Mouse (Mus musculus) cerebellum, adult 9-10 months (tissue): ENCODE results near the gene Aco2.
"Not testable (repeated sequence)": the region's sequence is repeated elsewhere in the genome, so short reads cannot be mapped to it uniquely, and the experiment has no call there.

ENCODE experiments used
- DNase-seq: peaks from one replicate; pipeline ENCODE4 v3.0.0; 2022

Gene Aco2

DNA sequence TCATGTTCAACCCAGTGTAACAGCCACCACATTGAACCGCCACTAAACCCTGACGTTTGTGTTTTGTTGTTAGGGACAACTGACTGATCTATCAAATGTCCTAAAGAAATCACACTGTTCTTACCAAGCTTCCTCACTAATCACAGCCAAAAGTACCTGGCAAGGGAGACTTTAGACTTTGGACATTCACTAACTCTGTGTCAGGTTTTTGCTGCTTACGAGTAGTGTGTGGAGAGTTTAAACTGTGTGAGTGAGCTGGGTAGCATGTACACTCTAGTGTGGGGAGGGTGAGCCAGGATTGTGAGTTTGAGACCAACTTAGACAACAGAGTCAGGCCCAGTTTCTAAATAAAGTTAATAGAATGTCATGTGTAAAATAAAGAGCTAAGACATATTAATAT, 10.2 kb downstream of the Aco2 start:
- DNase-seq, result no peak

DNA sequence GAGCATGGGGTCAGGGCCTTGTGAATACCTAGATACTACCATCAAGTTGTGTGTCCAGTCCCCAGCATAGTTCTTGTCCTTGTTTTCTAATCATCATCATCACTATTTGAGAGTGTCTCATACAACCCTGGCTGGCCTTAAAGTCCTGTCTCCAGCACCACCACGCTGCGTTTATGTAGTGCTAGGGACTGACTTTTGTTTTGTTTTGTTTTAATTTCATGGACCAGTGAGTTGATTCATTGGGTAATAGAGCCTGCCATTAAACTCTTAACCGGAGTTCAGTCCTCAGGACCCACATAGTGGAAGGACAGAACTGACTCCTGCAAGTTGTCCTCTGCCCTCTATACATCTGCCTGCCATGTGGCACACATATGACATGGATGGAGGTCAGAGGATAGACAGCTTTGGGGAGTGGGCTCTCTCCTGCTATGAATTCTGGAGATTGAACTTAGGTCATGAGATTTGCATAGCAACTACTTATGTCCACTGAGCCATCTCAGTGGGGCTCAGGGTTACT, 13.4 kb downstream of the Aco2 start:
- no peak for DNase-seq

DNA sequence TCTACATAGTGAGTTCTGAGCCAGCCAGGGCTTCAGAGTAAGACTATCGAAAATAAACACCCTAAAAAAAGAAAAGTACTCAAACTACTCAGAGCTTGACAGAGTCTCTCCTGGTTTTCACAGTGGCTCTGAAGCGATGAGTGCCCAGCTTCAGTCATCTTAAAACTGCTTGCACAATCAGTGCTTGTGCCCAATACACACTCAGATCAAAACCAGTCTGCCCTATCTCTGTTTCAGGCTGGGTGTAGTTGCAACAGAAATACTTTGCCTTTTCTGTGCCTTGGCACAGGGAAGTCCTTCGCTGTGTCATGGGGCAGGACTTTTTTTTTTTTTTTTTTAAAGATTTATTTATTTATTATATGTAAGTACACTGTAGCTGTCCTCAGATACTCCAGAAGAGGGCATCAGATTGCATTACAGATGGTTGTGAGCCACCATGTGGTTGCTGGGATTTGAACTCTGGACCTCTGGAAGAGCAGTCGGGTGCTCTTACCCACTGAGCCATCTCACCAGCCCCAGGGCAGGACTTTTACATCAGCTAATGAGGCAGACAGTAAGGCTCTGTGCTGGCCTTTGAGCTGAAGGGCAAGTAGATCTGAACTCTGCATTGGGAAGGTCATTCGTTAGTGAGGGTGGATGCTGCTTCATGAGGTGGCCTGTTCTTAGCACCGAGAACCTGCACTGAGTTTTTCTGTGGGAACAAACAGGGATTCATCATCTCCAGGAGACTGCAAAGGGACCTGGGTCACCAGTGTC, 14.9 kb downstream of the Aco2 start:
- DNase-seq, result no peak

DNA sequence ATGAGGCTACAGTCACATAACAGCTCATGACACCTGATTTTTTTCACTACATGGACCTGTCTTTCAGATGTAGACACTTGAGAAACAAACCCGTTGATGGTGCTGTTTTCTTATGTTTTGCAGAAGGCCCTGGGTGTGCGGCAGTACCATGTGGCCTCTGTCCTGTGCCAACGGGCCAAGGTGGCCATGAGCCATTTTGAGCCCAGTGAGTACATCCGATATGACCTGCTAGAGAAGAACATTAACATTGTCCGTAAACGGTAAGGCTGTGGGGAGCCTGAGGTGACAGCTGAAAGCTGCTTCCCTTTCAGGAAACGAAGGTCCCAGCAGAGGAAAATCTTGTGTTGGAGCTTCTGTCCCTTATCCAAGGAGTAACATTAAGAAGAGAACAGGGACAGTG, 17.1 kb downstream of the Aco2 start:
- peak; percentile 80 for DNase-seq

DNA sequence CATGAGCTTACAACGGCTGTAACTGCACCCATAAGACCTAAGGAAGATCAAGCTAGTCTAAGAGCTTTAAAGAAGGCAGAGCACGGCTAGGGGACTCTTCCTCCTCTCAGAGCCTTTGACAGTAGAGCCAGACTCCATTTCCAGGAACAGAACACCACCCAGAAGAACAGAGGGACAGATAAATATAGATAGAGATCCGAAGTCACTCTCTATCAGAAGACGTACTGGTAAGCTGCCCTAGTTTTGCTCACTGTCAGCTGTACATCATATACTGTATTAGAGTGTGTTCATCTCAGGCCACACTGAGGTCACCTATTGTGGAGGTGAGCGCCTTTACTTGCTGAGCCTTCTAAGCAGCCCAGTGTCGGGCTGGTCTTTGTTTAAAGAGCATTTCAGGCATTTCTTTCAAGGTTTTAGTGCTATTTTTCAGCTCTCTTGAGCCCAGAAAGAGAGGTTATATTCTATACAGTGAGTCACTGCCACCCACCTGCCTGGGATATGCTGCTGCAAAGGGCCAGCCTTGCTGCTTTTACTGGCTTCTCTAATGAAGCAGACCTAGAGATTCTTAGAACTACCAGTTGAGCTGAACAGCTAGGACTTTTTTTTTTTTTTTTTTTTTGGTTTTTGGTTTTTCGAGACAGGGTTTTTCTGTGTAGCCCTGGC, 19.2 kb downstream of the Aco2 start:
- DNase-seq, result no peak

DNA sequence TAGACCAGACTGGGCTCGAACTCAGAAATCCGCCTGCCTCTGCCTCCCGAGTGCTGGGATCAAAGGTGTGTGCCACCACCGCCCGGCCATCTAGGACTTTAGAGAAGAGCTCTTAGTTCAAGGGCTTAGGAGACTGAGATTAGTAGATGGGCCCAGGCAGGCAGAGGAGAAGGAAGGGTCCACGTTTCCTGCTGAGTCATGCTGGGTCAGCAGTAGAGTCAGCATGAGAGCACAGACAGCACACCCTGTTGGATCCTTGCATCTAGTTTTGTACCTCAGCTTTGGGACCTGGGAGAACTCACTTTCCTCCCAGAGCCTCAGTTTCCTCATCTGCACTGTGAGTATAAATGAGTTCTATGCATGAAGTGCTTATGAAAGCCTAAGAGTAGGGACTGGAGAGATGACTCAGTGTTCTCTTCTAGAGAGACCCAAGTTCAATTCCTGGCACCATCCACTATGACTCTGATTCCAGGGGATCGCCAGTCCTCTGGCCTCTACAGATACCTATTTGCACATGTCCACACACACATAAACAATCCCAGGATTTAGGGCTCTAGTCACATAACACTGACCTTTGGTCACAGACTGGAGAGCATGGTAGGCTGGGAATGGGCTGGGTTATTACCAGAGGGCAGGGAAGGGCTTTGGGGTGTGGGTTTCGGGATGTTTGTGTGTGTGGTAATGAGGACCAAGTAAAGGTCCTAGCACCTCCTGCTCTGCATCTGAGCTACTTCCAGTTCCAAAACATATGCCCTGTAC, 19.9 kb downstream of the Aco2 start:
- DNase-seq, result no peak

DNA sequence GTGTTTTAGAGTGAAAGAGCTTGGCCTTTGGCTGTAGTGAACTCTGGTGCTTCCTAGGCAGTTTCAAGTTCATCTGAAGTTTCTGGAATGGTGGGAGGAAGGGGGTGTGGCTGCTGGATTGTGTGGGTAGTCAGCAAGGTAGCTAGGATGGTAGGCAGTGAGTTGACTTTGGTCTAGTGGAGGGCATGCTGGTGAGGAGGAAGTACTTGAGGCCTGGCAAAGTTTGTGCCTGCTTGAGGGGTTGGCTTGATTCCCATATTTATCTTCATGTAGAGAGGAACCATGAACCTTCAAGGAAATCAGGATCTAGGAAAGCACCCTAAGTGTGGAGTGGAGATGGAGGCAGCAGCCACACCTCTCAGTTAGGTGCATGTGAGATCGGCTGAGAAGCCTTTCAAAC, 21.9 kb downstream of the Aco2 start:
- DNase-seq, result no peak

DNA sequence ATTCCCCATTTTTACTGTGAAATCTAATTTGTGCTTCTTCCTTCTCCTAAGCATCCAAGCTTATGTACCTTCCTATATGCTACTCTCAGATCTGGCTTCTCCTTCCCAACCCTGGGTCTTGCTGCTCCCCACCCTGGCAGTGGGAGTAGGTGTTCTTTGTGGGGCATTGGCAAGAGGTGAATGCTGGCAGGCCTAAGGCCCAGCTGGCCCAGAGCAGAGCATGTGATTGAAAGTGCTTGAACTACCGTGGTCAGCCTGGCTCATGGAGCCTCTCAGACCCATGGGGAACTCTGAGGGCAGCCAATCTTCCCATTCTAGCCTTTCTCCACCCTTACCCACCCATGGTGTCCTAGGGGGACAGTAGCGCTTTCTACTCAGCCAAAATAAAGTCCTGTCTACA, 24.3 kb downstream of the Aco2 start:
- DNase-seq, result no peak

DNA sequence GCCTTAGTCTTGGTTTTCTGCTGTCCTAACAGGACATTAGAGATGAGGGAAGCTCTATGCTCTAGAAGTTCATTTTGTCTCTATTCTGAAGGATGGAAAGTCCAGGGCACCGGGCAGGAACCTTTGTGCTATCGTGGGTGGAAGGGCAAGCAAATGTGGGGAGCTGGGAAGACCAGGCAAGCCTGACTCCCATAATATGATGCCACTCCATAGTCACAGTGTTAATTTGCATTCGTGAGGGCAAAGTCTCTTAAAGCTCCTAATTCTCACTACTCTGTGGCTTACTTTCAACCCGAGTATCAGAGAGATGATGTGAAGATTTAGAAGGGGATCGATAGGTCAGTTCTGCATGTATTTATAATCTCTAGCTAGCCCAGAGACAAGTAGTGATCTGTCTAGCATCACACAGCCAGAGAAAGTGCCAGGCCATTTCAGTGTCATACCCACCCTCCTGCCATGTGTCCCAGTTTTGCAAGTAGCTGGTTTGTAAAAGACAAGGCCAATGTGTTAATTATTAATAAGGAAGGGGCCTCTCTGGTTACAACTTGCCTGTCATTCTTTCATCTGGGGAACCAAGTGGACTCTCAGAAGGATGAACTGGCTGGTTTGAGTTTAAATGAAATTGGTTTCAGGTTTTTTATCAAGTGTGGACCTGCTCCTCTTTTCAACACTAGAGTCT, 25.6 kb downstream of the Aco2 start:
- no peak for DNase-seq

DNA sequence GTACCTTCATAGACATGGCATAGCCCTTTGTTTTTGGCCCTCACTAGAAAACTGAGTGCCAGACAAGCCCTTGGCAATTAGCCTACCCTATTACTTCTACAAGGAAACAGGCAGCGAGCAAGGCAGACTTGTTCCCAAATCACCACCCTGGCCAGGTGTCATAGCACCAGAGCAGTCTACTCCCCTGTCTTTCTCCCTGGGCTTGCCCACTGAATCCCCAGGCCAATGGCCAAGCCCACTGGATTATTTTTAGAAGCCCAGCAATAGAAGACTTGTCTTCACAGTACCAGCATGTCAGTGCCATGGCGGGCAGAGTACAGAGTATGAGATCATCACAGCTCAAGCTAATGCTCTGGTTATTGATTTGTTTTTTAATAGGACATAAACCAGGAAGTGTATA, 26.6 kb downstream of the Aco2 start:
- peak; percentile 73 for DNase-seq

DNA sequence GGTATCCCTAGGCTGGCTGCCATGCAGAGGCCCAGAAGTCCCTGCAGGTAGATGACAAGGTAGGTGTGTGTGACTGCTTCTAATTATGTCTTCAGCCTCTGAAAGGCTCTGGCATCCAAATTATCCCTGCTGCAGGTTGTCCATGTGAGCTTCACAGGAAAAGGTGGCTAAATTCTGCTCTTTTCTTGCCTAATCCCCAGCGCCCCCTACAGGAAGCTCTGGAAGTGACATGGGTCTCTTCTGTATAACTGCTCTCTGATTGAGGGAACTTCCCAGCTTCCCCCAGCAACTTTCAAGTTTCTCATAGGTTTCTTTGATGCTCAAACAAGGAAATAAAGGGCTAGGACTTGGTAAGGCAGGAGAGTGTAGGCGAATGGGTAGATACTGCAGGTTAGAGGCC, 32.8 kb downstream of the Aco2 start:
- DNase-seq, result peak; percentile 81

DNA sequence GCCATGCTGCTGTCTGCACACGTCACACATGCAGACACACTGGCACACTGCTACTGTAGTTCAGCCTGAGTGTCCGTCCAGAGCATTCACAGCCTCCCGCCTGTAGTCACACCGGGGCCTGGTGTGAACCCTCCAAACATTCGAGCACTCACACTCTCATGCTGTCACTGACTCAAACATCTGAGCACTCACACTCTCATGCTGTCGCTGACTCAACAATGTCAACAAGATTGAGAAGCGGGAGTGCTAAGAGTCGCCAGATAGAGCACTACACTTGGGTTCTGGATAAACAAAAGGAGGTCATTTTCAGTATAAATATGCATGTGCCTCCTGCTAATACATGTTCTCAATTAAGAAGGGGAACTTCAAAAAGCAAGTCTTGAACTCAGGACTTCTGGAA, 35.8 kb downstream of the Aco2 start:
- no peak for DNase-seq

DNA sequence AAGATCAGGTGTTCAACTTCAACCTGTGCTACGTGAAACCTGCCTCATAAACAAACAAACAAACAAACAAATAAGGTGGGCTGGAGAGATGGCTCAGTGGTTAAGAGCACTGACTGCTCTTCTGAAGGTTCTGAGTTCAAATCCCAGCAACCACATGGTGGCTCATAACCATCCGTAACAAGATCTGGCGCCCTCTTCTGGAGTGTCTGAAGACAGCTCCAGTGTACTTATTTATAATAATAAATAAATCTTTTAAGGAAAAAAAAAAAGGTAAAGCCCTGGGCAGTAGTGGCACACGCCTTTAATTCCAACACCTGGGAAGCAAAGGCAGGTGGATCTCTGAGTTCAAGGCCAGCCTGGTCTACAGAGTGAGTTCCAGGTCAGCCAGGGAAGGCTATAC, 36.7 kb downstream of the Aco2 start:
- DNase-seq, result not testable (repeated sequence)

DNA sequence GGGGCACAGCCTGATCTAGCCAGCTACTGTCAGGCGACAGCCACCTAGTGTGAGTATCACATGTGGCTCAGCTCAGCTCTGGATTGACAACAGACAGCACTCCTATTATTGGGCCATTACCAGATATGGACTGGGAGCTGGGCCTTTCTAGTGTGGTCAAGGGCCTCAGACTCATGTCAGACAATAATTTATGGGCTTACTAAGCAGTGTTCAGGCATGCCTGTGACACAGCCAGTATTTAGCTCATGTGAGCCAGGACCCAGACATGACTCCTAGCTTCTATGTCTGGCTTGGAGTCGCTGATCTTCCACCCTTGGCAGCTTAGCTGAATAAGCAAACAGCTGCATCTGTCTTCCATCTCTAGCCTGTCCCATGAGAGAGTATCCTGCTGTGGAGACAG, 40.4 kb downstream of the Aco2 start:
- no peak for DNase-seq

DNA sequence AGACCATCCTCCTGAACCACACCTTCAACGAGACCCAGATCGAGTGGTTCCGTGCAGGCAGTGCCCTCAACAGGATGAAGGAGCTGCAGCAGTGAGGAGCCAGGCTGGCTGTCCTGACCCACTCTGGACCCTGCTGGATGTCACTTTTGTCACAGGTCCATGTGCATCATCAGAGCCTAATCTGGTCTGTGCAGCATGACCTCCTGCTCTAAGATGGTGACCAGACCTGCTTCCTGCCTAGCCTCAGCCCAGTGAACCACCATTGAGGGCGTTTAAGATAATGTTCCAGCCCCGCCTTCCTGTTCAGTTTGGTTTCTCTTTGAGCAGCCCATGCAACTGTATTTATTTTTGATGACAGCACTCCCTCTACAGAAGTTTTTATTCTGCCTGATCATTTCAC, 42.6 kb downstream of the Aco2 start:
- DNase-seq, result no peak

DNA sequence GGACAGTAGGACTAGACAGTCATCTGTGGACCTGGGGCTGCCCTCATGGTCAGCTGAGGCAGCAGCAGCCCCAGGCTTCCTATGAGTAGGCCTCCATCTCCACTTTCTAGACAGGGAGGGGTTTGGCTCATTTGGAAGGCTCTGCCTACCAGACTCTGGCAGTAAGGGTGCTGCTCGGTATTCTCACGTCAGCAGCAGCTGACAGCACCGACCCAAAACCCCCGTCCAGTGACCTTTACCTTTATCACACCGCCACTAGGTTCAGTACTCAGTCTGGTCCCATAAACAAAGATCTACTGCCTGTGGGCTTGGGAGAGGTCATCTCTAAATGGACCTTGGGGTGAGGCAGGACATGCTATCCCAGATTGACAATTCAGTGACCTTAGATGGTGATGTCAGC, 43.6 kb downstream of the Aco2 start:
- DNase-seq, result no peak

DNA sequence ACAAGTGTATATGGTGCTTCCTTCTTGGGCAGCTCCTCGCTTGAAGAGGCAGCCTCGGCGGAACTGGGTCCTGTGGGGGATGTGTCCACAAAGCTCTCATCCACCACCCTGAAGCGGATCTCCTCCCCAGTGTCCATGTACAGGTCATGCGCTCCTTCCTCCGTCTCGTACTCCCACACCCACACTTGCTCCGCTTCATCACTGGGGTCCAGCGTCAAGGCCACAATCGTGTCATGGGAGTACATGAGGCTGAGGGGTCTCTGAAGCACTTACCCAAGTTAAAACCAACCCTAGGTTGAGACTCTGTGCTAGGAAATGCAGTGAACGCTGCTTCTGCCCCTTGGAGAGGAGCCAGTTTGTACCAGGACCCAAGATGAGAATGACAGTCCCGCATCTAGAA, 45.1 kb downstream of the Aco2 start:
- no peak for DNase-seq

DNA sequence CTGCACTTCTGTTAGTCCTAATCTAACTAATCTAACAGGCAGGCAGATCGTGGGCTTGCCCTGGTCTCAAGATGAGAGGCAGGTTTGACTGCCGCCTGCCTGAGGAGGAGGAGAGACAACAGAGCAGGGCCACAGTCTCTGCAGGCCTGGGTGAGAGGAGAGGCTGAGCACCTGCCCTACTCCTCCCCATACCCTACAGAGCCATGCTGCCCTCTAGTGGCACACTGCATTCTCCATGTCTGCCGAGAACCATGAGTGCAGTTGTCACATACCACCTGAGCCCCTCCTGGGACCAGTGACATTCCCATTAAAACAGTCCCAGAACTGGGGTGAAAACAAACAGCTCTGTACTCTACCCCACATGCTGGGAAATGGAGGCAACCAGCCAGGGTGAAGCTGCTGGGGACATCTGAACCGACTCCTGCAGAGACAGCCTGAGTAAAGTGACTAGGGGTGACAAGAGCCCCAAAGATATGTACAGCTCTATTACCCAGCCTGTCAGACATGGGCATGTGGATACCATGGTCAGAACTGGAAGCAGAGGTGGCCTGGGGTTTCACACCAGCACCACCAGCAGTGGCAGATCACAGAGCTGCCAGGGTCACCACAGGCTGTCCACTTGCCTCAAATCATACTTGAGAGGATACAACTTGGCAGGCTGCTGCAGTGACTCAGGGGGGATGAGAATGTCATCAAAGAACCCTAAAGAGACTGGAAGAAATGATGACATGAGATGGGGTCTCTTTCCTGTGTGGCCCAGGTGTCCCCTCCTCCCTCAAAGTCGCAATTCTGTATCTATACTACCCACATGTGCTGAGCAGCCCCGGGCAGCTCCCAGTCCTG, 45.7 kb downstream of the Aco2 start:
- DNase-seq, result peak; percentile 72

DNA sequence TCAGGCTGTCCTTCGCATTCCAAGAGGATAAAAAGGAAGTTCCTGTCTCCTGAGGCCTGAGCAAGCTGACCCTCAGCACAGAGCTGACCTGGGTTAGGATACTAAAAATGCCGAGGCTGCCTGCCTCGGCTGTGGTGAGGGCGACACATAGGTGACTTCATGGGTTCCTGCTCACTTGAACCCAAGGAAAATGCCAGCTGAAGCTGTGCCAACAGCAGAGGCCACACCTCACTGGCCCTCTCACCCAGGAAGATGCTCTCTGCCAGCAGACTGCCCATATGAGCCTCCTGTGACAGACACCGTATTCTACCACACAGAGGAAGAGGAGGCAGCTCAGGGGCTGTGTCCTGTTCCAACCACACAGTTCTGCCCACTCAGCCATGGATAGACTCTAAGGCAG, 47.0 kb downstream of the Aco2 start:
- DNase-seq, result no peak

DNA sequence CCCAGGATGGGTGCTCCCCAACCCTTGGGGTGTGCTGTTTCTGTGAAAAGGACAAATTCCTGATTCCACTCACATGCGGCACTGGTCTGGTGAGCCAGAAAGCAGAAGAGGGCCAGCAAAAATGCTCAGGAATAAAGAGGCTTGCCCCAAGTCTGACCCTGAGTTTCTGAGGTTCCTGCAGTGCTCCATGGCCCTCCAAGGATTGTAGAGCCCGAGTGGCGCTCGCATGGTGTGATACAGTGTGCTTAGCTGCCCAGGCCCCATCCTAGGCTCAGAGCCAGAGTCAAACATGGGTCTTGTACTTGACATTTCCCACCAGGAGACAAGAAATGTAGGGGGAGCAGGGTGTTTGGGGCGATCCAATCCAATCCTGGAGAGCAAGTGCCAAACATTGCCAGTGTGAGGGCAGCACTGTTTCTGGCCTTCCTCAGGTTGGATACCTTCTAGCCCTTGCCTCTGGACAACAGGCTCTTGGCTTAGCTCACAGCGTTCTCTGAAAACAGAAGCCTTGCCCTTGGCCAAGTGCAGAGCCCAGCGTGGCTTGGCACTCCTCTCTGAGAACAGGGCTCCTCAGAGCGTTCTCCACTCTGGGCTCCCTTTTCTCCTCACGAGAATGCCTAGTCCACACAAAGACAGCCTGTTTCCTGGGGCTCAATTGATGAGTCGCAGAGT, 48.6 kb downstream of the Aco2 start:
- DNase-seq, result peak; percentile 68

DNA sequence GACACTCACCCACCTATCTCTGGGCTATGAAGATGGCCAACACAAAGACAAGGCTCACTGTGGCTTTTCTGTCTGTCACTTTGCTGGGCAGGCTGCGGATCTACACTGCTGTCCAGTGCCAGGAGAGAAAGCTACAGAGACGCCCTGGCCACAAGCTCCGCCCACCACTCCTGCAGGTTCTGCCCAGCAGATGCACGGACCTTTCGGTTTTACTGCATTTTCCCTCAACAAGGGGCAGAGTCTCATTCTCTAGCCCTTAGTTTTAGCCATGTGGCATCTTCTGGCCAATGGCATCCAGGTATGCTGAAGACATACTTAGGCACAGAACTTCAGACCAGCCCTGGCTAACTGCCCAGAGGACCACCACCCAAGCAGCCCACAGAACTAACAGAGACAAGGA, 49.1 kb downstream of the Aco2 start:
- DNase-seq, result no peak

DNA sequence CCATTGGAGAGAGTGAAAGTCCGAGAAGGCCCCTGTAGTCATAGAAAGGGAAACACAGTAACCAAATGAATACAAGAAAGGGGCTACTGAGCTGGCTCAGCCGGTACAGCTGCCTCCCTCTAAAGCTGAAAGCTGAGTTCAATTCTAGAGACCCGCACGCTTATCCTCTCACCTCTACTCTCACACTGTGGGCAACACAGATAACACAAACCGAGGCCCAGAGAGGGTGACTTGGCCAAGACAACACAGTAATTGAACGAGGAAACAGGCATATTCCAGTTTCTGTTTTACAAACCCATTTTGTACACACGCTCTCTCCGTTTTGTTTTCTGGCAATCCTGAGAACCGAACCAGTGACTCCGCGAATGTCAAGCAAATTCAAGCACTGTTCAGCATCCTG, 52.8 kb downstream of the Aco2 start:
- DNase-seq, result no peak
